Mouse (Mus musculus): ENCODE results near the gene Rab3gap1. TPM values are rescaled to one million over a fixed set of nuclear protein-coding genes. Genes with fewer than 3 reads are reported as not detected.

Rab3gap1 gene
- polyA plus RNA-seq (2016; fragmentation: Nextera tagmentation; extraction: Ambion mirVana) = 19.1 and 19.7 TPM in 2 replicates

- 11% methylated on average over 47 of the region's 47 CpGs for WGBS
- peaks cover 4% of the 10 kb centered on the region; the same call in 1 of the 2 replicates for H3K4me1 ChIP-seq
- H3K4me3 ChIP-seq (replicated peaks) = peak within 1 kb of the TSS; percentile 73
- H3K9me3 ChIP-seq = no peaks in the 10 kb centered on the region
- no peak within 1 kb of the TSS for H3K27ac ChIP-seq
- H3K4me2 ChIP-seq = peak within 1 kb of the TSS; percentile 64
- H3K27me3 ChIP-seq = no peaks in the 10 kb centered on the region
- peaks cover 10% of the 10 kb centered on the region for H3K36me3 ChIP-seq (replicated peaks)
- peak; percentile 100 for ATAC-seq (ENCODE audit: low FRiP score)
- H3K9ac ChIP-seq = peak within 1 kb of the TSS; percentile 72
Measured at GRCm38 (mm10) chr1:127868300-127869261, at the start of gene Rab3gap1. Rab3gap1 (plus strand) TSS chr1:127868773.

GRCm38 (mm10) chr1:127827325-127827724, 41.2 kb upstream of the Rab3gap1 start:
- H3K4me2 ChIP-seq = no peak overlapping the region
- no peaks in the 10 kb centered on the region for H3K36me3 ChIP-seq (replicated peaks)
- H3K4me1 ChIP-seq = no peaks in the 10 kb centered on the region
- no peaks in the 10 kb centered on the region for H3K27me3 ChIP-seq
- no peak overlapping the region for H3K27ac ChIP-seq
- WGBS = 18% methylated on average over 2 of the region's 2 CpGs
- H3K4me3 ChIP-seq (replicated peaks) = no peak overlapping the region
- no peaks in the 10 kb centered on the region for H3K9me3 ChIP-seq
- no peak overlapping the region for H3K9ac ChIP-seq
- no peak for ATAC-seq (ENCODE audit: low FRiP score)

DNA sequence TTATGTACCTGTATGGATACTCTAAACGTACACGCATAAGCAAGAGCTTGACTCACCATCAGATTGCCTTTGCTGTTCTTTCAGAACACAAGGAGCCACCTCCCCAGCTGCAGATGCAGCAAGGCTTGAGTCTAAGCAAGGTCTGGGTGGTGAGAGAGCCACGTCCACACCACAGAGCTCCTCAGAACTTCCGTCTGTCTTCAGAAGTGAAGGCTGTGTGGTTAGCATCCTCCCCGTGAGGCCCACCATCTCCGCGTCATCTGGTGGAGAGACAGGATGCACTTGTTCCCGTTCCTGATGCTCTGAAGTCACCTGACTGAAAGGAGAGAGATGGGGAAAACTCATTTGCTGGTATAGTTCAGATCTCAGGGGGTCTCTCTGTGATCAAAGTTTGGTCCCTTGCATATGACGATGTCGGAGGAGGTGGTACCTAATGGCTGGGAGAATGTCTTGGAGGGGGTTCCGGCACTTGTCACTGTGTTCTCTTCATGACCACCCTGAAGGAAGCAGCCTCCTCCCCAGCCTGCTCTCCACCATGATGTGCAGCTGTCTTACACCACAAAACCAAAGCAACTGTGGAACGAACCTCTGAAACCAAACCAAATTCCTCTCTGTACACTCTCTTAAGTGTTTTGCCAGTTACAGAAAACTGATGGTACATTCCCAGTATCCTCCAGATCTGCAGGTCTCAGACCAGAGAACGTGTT, 38.2 kb upstream of the Rab3gap1 start:
- H3K9me3 ChIP-seq = no peaks in the 10 kb centered on the region
- H3K27me3 ChIP-seq = no peaks in the 10 kb centered on the region
- no peak overlapping the region for H3K4me2 ChIP-seq
- no peaks in the 10 kb centered on the region for H3K36me3 ChIP-seq (replicated peaks)
- no peaks in the 10 kb centered on the region for H3K4me1 ChIP-seq
- H3K27ac ChIP-seq = no peak overlapping the region
- no peak overlapping the region for H3K9ac ChIP-seq
- no peak for ATAC-seq (ENCODE audit: low FRiP score)
- 88% methylated on average over 13 of the region's 13 CpGs for WGBS
- no peak overlapping the region for H3K4me3 ChIP-seq (replicated peaks)

- no peak overlapping the region for H3K9ac ChIP-seq
- no peak overlapping the region for H3K4me2 ChIP-seq
- no peak for ATAC-seq (ENCODE audit: low FRiP score)
- H3K27ac ChIP-seq = no peak overlapping the region
- H3K9me3 ChIP-seq = no peaks in the 10 kb centered on the region
- no peaks in the 10 kb centered on the region for H3K4me1 ChIP-seq
- 65% methylated on average over 2 of the region's 2 CpGs for WGBS
- H3K27me3 ChIP-seq = no peaks in the 10 kb centered on the region
- H3K4me3 ChIP-seq (replicated peaks) = no peak overlapping the region
- H3K36me3 ChIP-seq (replicated peaks) = no peaks in the 10 kb centered on the region
Measured at GRCm38 (mm10) chr1:127833714-127834113, 34.9 kb upstream of the Rab3gap1 start.

GRCm38 (mm10) chr1:127834202-127834601, 34.4 kb upstream of the Rab3gap1 start:
- no peak for ATAC-seq (ENCODE audit: low FRiP score)
- H3K4me1 ChIP-seq = no peaks in the 10 kb centered on the region
- WGBS = 71% methylated on average over 4 of the region's 4 CpGs
- H3K27me3 ChIP-seq = no peaks in the 10 kb centered on the region
- H3K27ac ChIP-seq = no peak overlapping the region
- no peaks in the 10 kb centered on the region for H3K9me3 ChIP-seq
- no peak overlapping the region for H3K4me2 ChIP-seq
- H3K4me3 ChIP-seq (replicated peaks) = no peak overlapping the region
- no peaks in the 10 kb centered on the region for H3K36me3 ChIP-seq (replicated peaks)
- no peak overlapping the region for H3K9ac ChIP-seq

- Histone ChIP-seq H3K27ac (no peak overlapping the region), H3K4me1 (no peaks in the 10 kb centered on the region), H3K4me3 (replicated peaks) (no peak overlapping the region), H3K9me3 (no peaks in the 10 kb centered on the region), H3K27me3 (no peaks in the 10 kb centered on the region), H3K4me2 (no peak overlapping the region), H3K9ac (no peak overlapping the region), H3K36me3 (replicated peaks) (no peaks in the 10 kb centered on the region)
- WGBS = 68% methylated on average over 4 of the region's 4 CpGs
- no peak for ATAC-seq (ENCODE audit: low FRiP score)
Measured at GRCm38 (mm10) chr1:127836619-127837018, 32.0 kb upstream of the Rab3gap1 start.

- 83% methylated on average over 1 of the region's 1 CpGs for WGBS
Measured at GRCm38 (mm10) chr1:127838602-127839001, 30.0 kb upstream of the Rab3gap1 start.

GRCm38 (mm10) chr1:127845472-127845871, 23.1 kb upstream of the Rab3gap1 start:
- Histone ChIP-seq H3K4me1 (no peaks in the 10 kb centered on the region), H3K36me3 (replicated peaks) (no peaks in the 10 kb centered on the region), H3K9me3 (no peaks in the 10 kb centered on the region), H3K9ac (no peak overlapping the region), H3K27me3 (no peaks in the 10 kb centered on the region), H3K27ac (no peak overlapping the region), H3K4me3 (replicated peaks) (no peak overlapping the region), H3K4me2 (no peak overlapping the region)
- no peak for ATAC-seq (ENCODE audit: low FRiP score)
- WGBS = 89% methylated on average over 5 of the region's 5 CpGs

More at GRCm38 (mm10) chr1:127838602-127839001, 30.0 kb upstream of the Rab3gap1 start:
- H3K36me3 ChIP-seq (replicated peaks) = no peaks in the 10 kb centered on the region
- H3K4me2 ChIP-seq = no peak overlapping the region
- no peaks in the 10 kb centered on the region for H3K27me3 ChIP-seq
- H3K27ac ChIP-seq = no peak overlapping the region
- H3K4me3 ChIP-seq (replicated peaks) = no peak overlapping the region
- H3K9ac ChIP-seq = no peak overlapping the region
- no peaks in the 10 kb centered on the region for H3K9me3 ChIP-seq
- no peak for ATAC-seq (ENCODE audit: low FRiP score)
- H3K4me1 ChIP-seq = no peaks in the 10 kb centered on the region

DNA sequence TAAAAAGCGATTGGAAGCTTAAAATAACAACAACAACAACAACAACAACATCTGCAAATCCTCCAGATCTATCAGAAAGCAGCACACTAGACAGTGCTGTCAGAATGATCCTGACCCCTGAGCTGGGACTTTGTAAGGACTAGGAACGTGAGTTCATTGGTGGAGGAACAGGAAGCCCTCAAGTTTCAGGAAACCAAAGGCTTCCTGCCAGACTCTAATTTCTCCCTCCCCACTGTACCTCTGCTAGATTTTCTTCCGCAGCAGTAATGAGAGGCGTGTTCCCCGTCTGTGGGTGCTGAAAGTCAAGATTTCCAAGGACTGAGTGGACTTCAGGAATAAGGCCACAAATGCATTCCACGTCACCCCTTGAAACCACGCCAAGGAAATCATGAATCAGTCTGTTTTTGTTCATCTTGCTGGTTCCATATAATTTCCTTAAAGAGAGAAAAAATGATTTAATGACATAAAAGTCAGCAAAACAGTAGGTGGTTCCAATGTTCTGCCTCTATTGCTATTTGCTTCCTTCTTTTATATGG, 18.4 kb upstream of the Rab3gap1 start:
- WGBS = 90% methylated on average over 7 of the region's 7 CpGs

DNA sequence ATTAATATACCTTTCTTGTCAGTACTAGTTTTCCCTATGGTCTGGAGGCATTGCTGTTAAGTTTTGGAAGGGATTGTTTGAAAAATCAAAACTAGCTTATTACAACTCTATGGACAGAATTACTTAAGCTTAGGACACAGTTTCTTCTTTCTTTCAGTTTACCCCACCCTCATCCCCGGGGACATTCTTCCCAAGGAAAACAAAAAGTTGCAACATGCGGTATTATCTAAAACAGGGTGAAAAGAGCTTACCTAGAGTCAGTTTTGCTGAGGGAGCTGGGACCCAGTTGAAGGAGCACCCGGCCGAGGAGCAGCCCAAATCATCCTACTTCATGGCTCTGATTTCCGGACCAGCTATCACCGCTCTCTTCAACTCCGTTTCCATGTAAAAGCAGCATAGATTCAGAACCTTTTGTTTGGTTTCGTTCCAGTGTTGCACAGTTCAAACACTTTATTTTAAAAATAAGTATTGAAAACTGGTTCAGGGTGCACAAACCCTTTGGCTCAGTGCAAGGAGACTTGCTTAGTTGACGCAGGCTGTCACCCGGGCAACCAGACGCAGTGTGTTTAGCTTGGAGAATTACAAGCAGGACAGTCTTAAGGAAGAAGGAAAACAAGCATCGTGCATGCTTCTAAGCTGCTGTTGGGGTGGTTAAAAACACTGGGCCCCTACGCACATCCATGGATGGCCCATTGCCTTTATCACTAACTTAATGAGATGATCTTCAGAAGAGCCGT, 13.9 kb upstream of the Rab3gap1 start, which contains the start of gene Map3k19:
Gene Map3k19 (minus strand): TSS at position 546 of the 737 bp plus-strand sequence.
- H3K9ac ChIP-seq = no peak within 1 kb of the TSS
- no peak within 1 kb of the TSS for H3K27ac ChIP-seq
- H3K4me1 ChIP-seq = no peaks in the 10 kb centered on the region
- H3K36me3 ChIP-seq (replicated peaks) = no peaks in the 10 kb centered on the region
- 81% methylated on average over 14 of the region's 14 CpGs for WGBS
- H3K4me2 ChIP-seq = no peak within 1 kb of the TSS
- H3K9me3 ChIP-seq = no peaks in the 10 kb centered on the region
- H3K27me3 ChIP-seq = no peaks in the 10 kb centered on the region
- ATAC-seq (ENCODE audit: low FRiP score) = no peak
- H3K4me3 ChIP-seq (replicated peaks) = no peak within 1 kb of the TSS

More for the DNA sequence above, 18.4 kb upstream of the Rab3gap1 start:
- no peak for ATAC-seq (ENCODE audit: low FRiP score)
- Histone ChIP-seq H3K9me3 (no peaks in the 10 kb centered on the region), H3K4me3 (replicated peaks) (no peak overlapping the region), H3K36me3 (replicated peaks) (no peaks in the 10 kb centered on the region), H3K27me3 (no peaks in the 10 kb centered on the region), H3K27ac (no peak overlapping the region), H3K4me2 (no peak overlapping the region), H3K9ac (no peak overlapping the region), H3K4me1 (no peaks in the 10 kb centered on the region)

DNA sequence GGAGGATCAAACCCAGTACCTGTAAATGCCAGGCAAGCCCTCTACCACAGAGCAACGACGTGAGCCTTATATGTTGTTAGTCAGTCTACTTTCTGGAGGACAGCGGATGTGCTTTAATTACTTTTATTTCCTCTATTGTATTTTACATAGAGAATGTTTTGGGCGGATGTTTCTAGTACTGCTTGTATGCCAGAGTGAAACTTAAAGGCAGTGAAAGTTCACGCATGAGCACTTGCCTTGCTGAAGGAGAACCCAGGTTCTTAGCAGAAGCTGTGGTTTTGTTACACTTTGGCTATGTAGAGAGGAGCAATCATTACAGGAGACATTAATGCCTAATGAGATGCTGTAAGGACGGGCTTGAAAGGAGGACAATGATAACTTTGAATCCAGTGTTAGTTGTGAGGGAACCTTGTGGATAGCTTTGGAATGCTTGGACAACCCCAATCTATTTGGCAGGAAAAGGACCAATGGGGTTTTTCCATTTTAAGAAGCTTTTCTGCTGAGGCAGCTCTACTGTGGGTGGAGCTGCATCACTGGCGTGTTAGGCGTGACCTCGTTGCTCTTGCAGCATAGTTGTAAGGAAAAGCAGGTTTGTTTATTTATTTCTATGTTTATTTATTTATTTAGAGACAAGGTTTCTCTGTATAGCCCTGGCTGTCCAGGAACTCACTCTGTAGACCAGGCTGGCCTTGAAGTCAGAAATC, 9.5 kb upstream of the Rab3gap1 start:
- H3K27me3 ChIP-seq = no peaks in the 10 kb centered on the region
- no peaks in the 10 kb centered on the region for H3K9me3 ChIP-seq
- no peak for ATAC-seq (ENCODE audit: low FRiP score)
- H3K27ac ChIP-seq = no peak overlapping the region
- no peaks in the 10 kb centered on the region for H3K36me3 ChIP-seq (replicated peaks)
- H3K4me2 ChIP-seq = no peak overlapping the region
- no peak overlapping the region for H3K9ac ChIP-seq
- WGBS = 86% methylated on average over 9 of the region's 9 CpGs
- H3K4me1 ChIP-seq = no peaks in the 10 kb centered on the region
- no peak overlapping the region for H3K4me3 ChIP-seq (replicated peaks)
